Mouse (Mus musculus): ENCODE results near the gene Zfp710. TPM values are rescaled to one million over a fixed set of nuclear protein-coding genes. Genes with fewer than 3 reads are reported as not detected.
A peak's percentile ranks its signal among the peaks of the same experiment; 100 is the strongest.

Gene Zfp710
- polyA plus RNA-seq, 1 experiment from 2014 or later, result 18.9 TPM

DNA sequence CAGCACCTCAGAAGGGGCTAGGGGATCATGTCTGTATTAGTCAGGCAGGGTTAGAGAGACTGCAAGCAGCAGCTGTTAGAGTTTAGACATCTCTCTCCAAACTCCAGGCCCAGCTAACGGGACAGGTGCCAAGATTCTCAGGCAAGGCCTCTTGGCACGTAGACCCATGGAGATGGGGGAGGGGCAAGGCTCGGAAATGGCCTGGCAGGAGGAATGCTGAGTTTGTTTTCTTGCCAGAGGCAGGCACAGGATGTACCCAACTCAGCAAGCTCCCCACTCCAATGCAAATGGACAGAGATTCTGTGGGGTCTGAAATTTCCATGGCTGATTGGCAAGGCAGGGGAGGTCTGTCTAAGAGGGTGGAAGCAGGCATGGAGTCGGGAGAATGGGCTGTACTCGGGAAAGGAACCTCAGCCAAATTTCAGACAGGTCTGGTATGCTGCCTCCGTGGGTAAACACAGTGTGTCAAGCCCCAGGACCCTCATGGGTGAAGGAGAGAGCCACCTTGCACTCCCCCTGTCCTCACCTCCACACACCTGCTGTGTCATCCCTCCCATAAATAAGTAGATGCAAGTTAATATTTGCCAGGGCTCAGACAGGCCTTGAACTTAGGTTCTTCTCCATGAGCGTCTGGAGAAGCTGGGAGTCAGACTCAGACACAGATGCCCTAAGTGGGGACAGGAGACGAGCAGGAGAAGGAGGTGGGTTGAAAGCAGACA lies 110.0 kb downstream of the Zfp710 start:
- WGBS, result 23% methylated on average over 8 of the region's 8 CpGs
- H3K9ac ChIP-seq, result no peak overlapping the region

DNA sequence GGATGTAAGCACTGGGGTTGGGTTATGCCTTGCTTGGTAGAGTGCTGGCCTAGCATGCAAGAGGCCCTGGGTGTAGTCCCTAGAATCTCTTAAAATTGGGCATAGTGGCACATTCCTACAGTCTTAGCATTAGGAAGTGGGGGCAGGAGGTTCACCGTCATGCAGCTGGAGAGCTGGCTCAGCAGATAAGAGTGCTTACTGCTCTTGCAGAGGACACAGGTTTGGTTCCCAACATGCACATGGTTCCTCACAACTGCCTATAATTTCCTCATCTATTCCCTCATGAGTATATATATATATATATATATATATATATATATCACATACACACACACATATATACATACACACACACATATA lies 110.5 kb downstream of the Zfp710 start:
- peak overlapping the region; percentile 80 for H3K27ac ChIP-seq
- no peaks in the 10 kb centered on the region for H3K27me3 ChIP-seq
- peaks cover 20% of the 10 kb centered on the region for H3K4me1 ChIP-seq
- no peak for ATAC-seq (ENCODE audit: insufficient number of reproducible peaks, low FRiP score, low TSS enrichment, low read depth)
- H3K9ac ChIP-seq, result no peak overlapping the region
- no peak overlapping the region for H3K4me2 ChIP-seq
- H3K9me3 ChIP-seq, result peaks cover 8% of the 10 kb centered on the region; the same call in 1 of the 2 replicates
- H3K36me3 ChIP-seq, result no peaks in the 10 kb centered on the region
- 71% methylated on average over 1 of the region's 1 CpGs for WGBS
- no peak overlapping the region for H3K4me3 ChIP-seq

More for the DNA sequence above, 110.0 kb downstream of the Zfp710 start:
- peak; percentile 77 for ATAC-seq (ENCODE audit: insufficient number of reproducible peaks, low FRiP score, low TSS enrichment, low read depth)
- Histone ChIP-seq H3K27ac (peak overlapping the region; percentile 80), H3K4me1 (peaks cover 21% of the 10 kb centered on the region), H3K4me3 (no peak overlapping the region), H3K36me3 (no peaks in the 10 kb centered on the region), H3K4me2 (peak overlapping the region; percentile 26; the same call in 1 of the 2 replicates), H3K9me3 (peaks cover 8% of the 10 kb centered on the region; the same call in 1 of the 2 replicates), H3K27me3 (no peaks in the 10 kb centered on the region)

DNA sequence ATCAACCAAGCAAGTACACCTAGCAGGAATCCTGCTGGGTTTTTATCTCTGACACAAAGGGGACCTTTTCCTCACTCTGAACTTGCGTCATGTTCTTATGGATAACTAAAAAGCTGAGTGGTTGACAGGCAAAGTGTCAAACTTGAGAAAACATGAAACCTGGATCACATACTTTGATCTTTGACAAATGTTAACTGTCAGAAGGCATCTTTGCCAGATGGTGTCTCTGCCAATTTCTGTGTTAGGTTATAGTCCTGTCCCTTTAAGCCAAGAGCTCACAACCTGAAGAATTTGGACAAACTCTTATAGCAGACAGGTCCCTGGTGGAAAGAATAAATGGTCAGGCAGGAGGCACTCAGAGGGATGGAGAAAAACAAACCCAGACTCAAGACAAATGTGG lies 113.8 kb downstream of the Zfp710 start:
- Histone ChIP-seq H3K36me3 (no peaks in the 10 kb centered on the region), H3K9me3 (peaks cover 8% of the 10 kb centered on the region; the same call in 1 of the 2 replicates), H3K27ac (no peak overlapping the region), H3K9ac (no peak overlapping the region), H3K27me3 (no peaks in the 10 kb centered on the region), H3K4me2 (no peak overlapping the region), H3K4me3 (no peak overlapping the region), H3K4me1 (peaks cover 22% of the 10 kb centered on the region)
- ATAC-seq (ENCODE audit: insufficient number of reproducible peaks, low FRiP score, low TSS enrichment, low read depth), result no peak
- 63% methylated on average over 1 of the region's 1 CpGs for WGBS

DNA sequence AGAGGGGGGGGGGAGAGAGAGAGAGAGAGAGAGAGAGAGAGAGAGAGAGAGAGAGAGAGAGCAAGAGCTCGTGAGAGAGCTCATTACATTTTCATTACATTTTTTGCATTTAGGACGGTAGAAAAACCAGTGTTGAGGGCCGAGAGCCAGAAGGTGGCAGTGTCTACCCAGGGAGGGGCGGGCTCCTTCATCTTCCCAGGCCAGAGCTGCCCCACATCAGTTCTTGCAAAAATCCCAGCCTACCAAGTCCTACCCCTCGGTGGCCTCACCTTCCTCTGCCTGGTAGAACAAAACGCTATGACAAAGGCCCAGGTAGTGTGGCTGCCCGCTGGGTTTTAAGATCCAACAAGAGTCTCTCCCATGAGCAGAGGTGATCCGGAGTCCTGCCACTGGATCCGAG lies 116.2 kb downstream of the Zfp710 start:
- ATAC-seq (ENCODE audit: insufficient number of reproducible peaks, low FRiP score, low TSS enrichment, low read depth), result no peak
- Histone ChIP-seq H3K4me3 (no peak overlapping the region), H3K4me2 (no peak overlapping the region), H3K27me3 (no peaks in the 10 kb centered on the region), H3K36me3 (no peaks in the 10 kb centered on the region), H3K4me1 (peaks cover 15% of the 10 kb centered on the region), H3K9me3 (peaks cover 8% of the 10 kb centered on the region; the same call in 1 of the 2 replicates), H3K9ac (no peak overlapping the region), H3K27ac (no peak overlapping the region)
- whole genome bisulfite sequencing, result 12% methylated on average over 9 of the region's 9 CpGs

Other genes starting within 250 kb of the Zfp710 start
- 0.15 TPM in 1 of 2 replicates, not detected in the other for gene Mesp1, start 231.0 kb upstream of the Zfp710 start, polyA plus RNA-seq (2015; fragmentation: Nextera tagmentation; extraction: Ambion mirVana)
- 0.83 and 0.90 TPM in 2 replicates for gene Mesp2, start 214.1 kb upstream of the Zfp710 start, polyA plus RNA-seq (2015; fragmentation: Nextera tagmentation; extraction: Ambion mirVana)
- 21.6 and 25.9 TPM in 2 replicates for gene Anpep, start 163.8 kb upstream of the Zfp710 start, polyA plus RNA-seq (2015; fragmentation: Nextera tagmentation; extraction: Ambion mirVana)
- gene Ap3s2, start 104.2 kb upstream of the Zfp710 start, polyA plus RNA-seq (2015; fragmentation: Nextera tagmentation; extraction: Ambion mirVana), result 25.6 and 25.7 TPM in 2 replicates
- 26.3 and 28.3 TPM in 2 replicates for gene Arpin, start 89.5 kb upstream of the Zfp710 start, polyA plus RNA-seq (2015; fragmentation: Nextera tagmentation; extraction: Ambion mirVana)
- 546 and 644 TPM in 2 replicates for gene Idh2, start 90.6 kb downstream of the Zfp710 start, polyA plus RNA-seq (2015; fragmentation: Nextera tagmentation; extraction: Ambion mirVana)
- 16.5 and 18.1 TPM in 2 replicates for gene Sema4b, start 162.0 kb downstream of the Zfp710 start, polyA plus RNA-seq (2015; fragmentation: Nextera tagmentation; extraction: Ambion mirVana)
- gene Cib1, start 208.0 kb downstream of the Zfp710 start, polyA plus RNA-seq (2015; fragmentation: Nextera tagmentation; extraction: Ambion mirVana), result 62.5 and 69.4 TPM in 2 replicates
- 3.2 and 3.8 TPM in 2 replicates for gene Gdpgp1, start 208.1 kb downstream of the Zfp710 start, polyA plus RNA-seq (2015; fragmentation: Nextera tagmentation; extraction: Ambion mirVana)
- 0.73 and 1.1 TPM in 2 replicates for gene Ttll13, start 221.6 kb downstream of the Zfp710 start, polyA plus RNA-seq (2015; fragmentation: Nextera tagmentation; extraction: Ambion mirVana)
- gene Ngrn, start 236.4 kb downstream of the Zfp710 start, polyA plus RNA-seq (2015; fragmentation: Nextera tagmentation; extraction: Ambion mirVana), result 48.7 and 49.2 TPM in 2 replicates
- 11.8 and 12.3 TPM in 2 replicates for gene Vps33b, start 244.8 kb downstream of the Zfp710 start, polyA plus RNA-seq (2015; fragmentation: Nextera tagmentation; extraction: Ambion mirVana)